Mouse (Mus musculus): ENCODE measurements at regions not wholly inside any gene's neighbourhood (a gene's known extent, or its start where the extent isn't known, plus 50 kb on each side); places are given as distances from the start of the nearest gene placed in this dataset.

GRCm38 (mm10) chr16:87645526-87646434, 53.0 kb upstream of the Bach1 start:
- Histone ChIP-seq H3K27me3 (ENCODE audit: control insufficient read depth, insufficient read depth, low read length) (no peaks in the 10 kb centered on the region), H3K27ac (replicated peaks; ENCODE audit: low read depth, low read length) (no peak overlapping the region), H3K9me3 (ENCODE audit: control insufficient read depth, low read length) (no peaks in the 10 kb centered on the region), H3K36me3 (ENCODE audit: control insufficient read depth, insufficient read depth, low read length) (no peaks in the 10 kb centered on the region), H3K4me1 (ENCODE audit: control insufficient read depth, insufficient read depth, low read length) (no peaks in the 10 kb centered on the region), H3K9ac (replicated peaks; ENCODE audit: low read length) (no peak overlapping the region), H3K4me2 (ENCODE audit: low read length) (no peak overlapping the region), H3K4me3 (replicated peaks; ENCODE audit: low read depth, low read length) (no peak overlapping the region)
- DNase-seq: peak; percentile 32
- no peak; the same call in 1 of the 2 replicates for ATAC-seq (ENCODE audit: low FRiP score, low TSS enrichment)
- WGBS: 56% methylated on average over 12 of the region's 12 CpGs

- DNase-seq (no peak), ATAC-seq (ENCODE audit: low FRiP score, low TSS enrichment) (no peak)
- H3K4me3 ChIP-seq (replicated peaks; ENCODE audit: low read depth, low read length): no peak overlapping the region
- H3K9me3 ChIP-seq (ENCODE audit: control insufficient read depth, low read length): no peaks in the 10 kb centered on the region
- no peaks in the 10 kb centered on the region for H3K27me3 ChIP-seq (ENCODE audit: control insufficient read depth, insufficient read depth, low read length)
- no peak overlapping the region for H3K4me2 ChIP-seq (ENCODE audit: low read length)
- WGBS: 78% methylated on average over 9 of the region's 9 CpGs
- no peaks in the 10 kb centered on the region for H3K36me3 ChIP-seq (ENCODE audit: control insufficient read depth, insufficient read depth, low read length)
- H3K4me1 ChIP-seq (ENCODE audit: control insufficient read depth, insufficient read depth, low read length): no peaks in the 10 kb centered on the region
- H3K27ac ChIP-seq (replicated peaks; ENCODE audit: low read depth, low read length): no peak overlapping the region
- H3K9ac ChIP-seq (replicated peaks; ENCODE audit: low read length): no peak overlapping the region
Measured at GRCm38 (mm10) chr16:87646435-87647062, 52.2 kb upstream of the Bach1 start.
